Mouse (Mus musculus) frontal cortex, adult 2 months (tissue): ENCODE results near the gene Slc12a4. TPM values are rescaled to one million over a fixed set of nuclear protein-coding genes. Genes with fewer than 3 reads are reported as not detected.

Experiments
- DNase-seq, 2 experiments: peaks; one replicate each; pipeline ENCODE4 v3.0.0; 2022; ENCODE audit warnings: low spot score in 1 of 2; ENCODE audit errors: extremely low spot score in 1 of 2
- polyA plus RNA-seq: library from polyadenylated mRNA; depleted of rRNA; stranded (reverse); fragments of >200 nt; gene quantifications from 2 replicates; pipeline ENCODE4 v1.2.3, GENCODE M21; 2012; rRNA removed

Slc12a4 gene
- polyA plus RNA-seq, 1 experiment, result 28.3 TPM

GRCm38 (mm10) chr8:105935863-105936603 lies 29.9 kb downstream of the Slc12a4 start:
- DNase-seq, result no peak

DNA sequence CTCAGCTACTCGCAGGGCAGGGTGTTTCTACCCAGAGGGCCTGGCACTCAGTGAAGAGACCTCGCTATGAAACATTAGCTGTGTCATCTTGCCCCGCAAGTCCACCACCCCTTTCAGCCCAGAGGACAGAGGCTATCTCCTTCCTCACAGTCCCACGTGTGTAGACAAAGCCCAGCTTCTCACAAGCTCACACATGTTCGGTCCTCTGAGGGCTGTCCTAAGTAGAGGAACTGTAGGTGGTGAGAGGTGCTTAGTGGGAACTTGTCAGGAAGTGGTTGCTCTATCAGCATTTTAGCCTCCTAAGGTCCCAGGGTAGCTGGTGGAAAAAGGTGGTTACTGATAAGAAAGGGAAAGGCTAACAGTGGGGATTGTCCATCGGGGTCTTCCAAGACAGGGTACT lies 30.8 kb downstream of the Slc12a4 start:
- no peak for DNase-seq

DNA sequence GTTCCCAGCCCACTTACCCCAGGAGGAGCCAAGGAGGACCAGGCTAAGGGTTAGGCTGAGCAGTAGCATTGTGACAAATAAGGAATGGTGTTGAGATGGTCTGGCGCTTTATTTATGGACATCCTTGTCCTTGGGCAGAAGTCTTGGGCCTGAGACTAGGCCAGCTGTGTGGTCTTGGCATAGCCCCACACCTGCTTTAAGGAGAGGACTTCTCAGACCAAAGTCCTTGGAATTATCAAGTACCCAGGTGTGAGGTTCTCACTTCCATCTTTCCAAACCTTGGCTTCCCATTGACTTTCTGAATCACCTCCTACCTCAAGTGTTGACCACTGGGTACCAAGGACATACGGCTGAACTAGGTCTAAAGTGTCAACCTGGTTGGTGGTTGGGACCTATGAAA lies 32.1 kb downstream of the Slc12a4 start, which contains the start of gene Ctrl:
TSS of gene Ctrl (minus strand) at position 101 of the 400 bp plus-strand sequence.
- no peak for DNase-seq

- DNase-seq, result no peak
Measured at GRCm38 (mm10) chr8:105932525-105932924, 33.4 kb downstream of the Slc12a4 start.

DNA sequence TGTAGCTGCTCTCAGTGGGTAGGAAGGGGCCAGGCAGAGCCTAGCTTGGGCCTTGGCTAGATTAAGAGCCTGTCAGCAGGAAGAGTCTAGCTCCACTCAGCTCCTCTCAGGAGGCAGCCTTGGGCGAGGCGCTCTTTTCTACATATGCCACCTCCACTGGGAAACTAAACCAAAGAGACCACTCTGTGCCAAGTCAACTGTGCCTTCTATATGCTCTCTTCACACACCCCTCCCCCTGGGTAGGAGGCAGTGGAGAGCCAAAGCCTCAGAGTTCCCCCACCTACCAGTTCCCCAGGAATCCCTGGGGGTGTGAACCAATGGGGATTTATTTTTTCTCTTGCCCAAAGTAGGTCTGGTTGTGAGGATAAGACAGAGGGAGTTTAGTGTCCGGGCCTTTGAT lies 34.6 kb downstream of the Slc12a4 start:
- DNase-seq, result peak; percentile 68 to 76

- DNase-seq, result peak in 1 of 2 experiments; percentile 91
Measured at GRCm38 (mm10) chr8:105930602-105931001, 35.3 kb downstream of the Slc12a4 start.

- peak in 1 of 2 experiments; percentile 70 for DNase-seq
Measured at GRCm38 (mm10) chr8:105925123-105925522, 40.8 kb downstream of the Slc12a4 start.

GRCm38 (mm10) chr8:105919390-105919789 lies 46.5 kb downstream of the Slc12a4 start:
- no peak for DNase-seq

- DNase-seq, result no peak
Measured at GRCm38 (mm10) chr8:105900941-105901616, 64.8 kb downstream of the Slc12a4 start.

DNA sequence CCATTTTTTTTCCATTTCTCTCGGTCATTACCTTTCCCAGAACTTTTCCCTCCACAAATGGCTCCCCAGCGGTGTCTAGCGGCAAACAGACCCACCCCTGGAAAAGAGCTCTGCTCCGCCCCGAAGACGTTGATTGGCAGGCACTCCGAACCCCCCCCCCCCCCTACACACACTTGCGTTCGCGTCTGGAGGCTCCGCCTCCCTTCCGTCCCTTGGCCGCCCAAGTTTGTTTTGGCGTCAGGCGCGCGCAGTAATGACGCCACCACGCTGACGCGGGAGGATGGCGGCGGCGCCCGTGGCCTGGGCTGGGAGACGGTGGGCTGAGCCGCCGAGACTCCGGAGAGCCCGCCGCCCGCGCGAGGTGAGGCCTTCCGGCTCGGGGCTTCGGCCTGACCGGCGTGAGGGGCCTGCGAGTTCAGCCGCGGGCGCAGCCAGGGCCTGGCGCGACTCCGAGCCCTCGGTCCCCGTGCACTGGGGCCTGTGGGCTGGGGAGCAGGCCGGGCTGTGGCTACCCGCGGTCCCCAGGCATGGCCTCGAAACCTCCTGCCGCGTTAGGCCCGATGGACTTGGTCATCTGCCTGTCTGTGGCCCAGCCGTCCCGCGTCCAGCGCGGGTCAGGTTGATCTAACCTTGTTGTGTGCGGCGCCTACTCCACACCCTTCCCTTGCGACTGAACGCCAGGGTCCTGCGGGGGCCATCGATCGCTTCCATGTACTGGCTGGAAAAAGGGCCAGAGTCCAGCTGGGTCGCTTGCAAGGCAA lies 65.5 kb downstream of the Slc12a4 start, which contains the start of gene Pskh1:
TSS of gene Pskh1 (plus strand) at position 262 of the 761 bp plus-strand sequence.
- DNase-seq, result peak; percentile 74 to 95

GRCm38 (mm10) chr8:105897801-105898480 lies 68.0 kb downstream of the Slc12a4 start:
- DNase-seq, result no peak

Other genes with a start within 250 kb of the Slc12a4 start
- 18.1 and 21.5 TPM in 2 replicates for gene Gfod2, start 207.4 kb downstream of the Slc12a4 start, polyA plus RNA-seq
- gene Ranbp10, start 138.7 kb downstream of the Slc12a4 start, polyA plus RNA-seq, result 24.2 and 28.5 TPM in 2 replicates
- gene Tsnaxip1, start 138.4 kb downstream of the Slc12a4 start, polyA plus RNA-seq, result 0.17 TPM in 1 of 2 replicates, not detected in the other
- 31.5 and 32.3 TPM in 2 replicates for gene Cenpt, start 112.8 kb downstream of the Slc12a4 start, polyA plus RNA-seq
- gene Thap11, start 111.0 kb downstream of the Slc12a4 start, polyA plus RNA-seq, result 47.0 and 47.1 TPM in 2 replicates
- gene Nutf2, start 105.5 kb downstream of the Slc12a4 start, polyA plus RNA-seq, result 79.7 and 94.9 TPM in 2 replicates
- gene Edc4, start 85.2 kb downstream of the Slc12a4 start, polyA plus RNA-seq, result 71.6 and 78.3 TPM in 2 replicates
- 4.2 and 8.1 TPM in 2 replicates for gene Nrn1l, start 72.5 kb downstream of the Slc12a4 start, polyA plus RNA-seq
- gene Pskh1, start 65.7 kb downstream of the Slc12a4 start, polyA plus RNA-seq, result 13.3 TPM in 2 replicates
- 4.5 and 4.9 TPM in 2 replicates for gene Ctrl, start 32.2 kb downstream of the Slc12a4 start, polyA plus RNA-seq
- gene Psmb10, start 27.7 kb downstream of the Slc12a4 start, polyA plus RNA-seq, result 115 and 125 TPM in 2 replicates
- 75.1 and 75.6 TPM in 2 replicates for gene Lcat, start 22.7 kb downstream of the Slc12a4 start, polyA plus RNA-seq
- gene Dpep3, start 13.3 kb upstream of the Slc12a4 start, polyA plus RNA-seq, result not detected in 2 replicates
- gene Dus2, start 25.2 kb upstream of the Slc12a4 start, polyA plus RNA-seq, result 27.1 and 28.5 TPM in 2 replicates
- not detected in 2 replicates for gene Dpep2nb, start 39.9 kb upstream of the Slc12a4 start, polyA plus RNA-seq
- 9.6 and 11.4 TPM in 2 replicates for gene Ddx28, start 45.8 kb upstream of the Slc12a4 start, polyA plus RNA-seq
- 7.7 TPM in 2 replicates for gene Nfatc3, start 92.7 kb upstream of the Slc12a4 start, polyA plus RNA-seq
- 0.21 and 0.24 TPM in 2 replicates for gene Esrp2, start 170.9 kb upstream of the Slc12a4 start, polyA plus RNA-seq
- gene Pla2g15, start 184.3 kb upstream of the Slc12a4 start, polyA plus RNA-seq, result 17.6 and 17.7 TPM in 2 replicates
- 30.3 and 31.7 TPM in 2 replicates for gene Slc7a6, start 202.8 kb upstream of the Slc12a4 start, polyA plus RNA-seq
- 27.1 and 29.1 TPM in 2 replicates for gene Slc7a6os, start 244.8 kb upstream of the Slc12a4 start, polyA plus RNA-seq
- gene Prmt7, start 244.8 kb upstream of the Slc12a4 start, polyA plus RNA-seq, result 28.3 and 33.4 TPM in 2 replicates